Mouse (Mus musculus): ENCODE data around the gene Nlgn1. TPM values are rescaled to one million over a fixed set of nuclear protein-coding genes. Genes with fewer than 3 reads are reported as not detected.
A peak's percentile ranks its signal among the peaks of the same experiment; 100 is the strongest.

Gene Nlgn1
- polyA plus RNA-seq, 1 experiment = 0.31 TPM

GRCm38 (mm10) chr3:26153036-26153741, 179.1 kb downstream of the Nlgn1 start:
- Histone ChIP-seq H3K9ac (ENCODE audit: low read depth, poor library complexity, severe bottlenecking) (no peak overlapping the region), H3K27ac (ENCODE audit: insufficient read depth, low read length) (no peak overlapping the region)
- no peak for TF ChIP-seq EP300 (IDR thresholded peaks at IDR 0.05; ENCODE audit: insufficient read depth, low read depth, low read length)
- TF ChIP-seq POLR2A (IDR thresholded peaks at IDR 0.05; ENCODE audit: insufficient read depth, low read length) = no peak
- TF ChIP-seq CTCF (IDR thresholded peaks at IDR 0.05; ENCODE audit: low read depth, low read length) = no peak

GRCm38 (mm10) chr3:26152510-26153035, 179.7 kb downstream of the Nlgn1 start:
- Histone ChIP-seq H3K36me3 (ENCODE audit: control insufficient read depth, insufficient read depth, low read length, poor library complexity, severe bottlenecking) (no peaks in the 10 kb centered on the region), H3K27me3 (ENCODE audit: control insufficient read depth, insufficient read depth, low read length, poor library complexity, severe bottlenecking) (no peaks in the 10 kb centered on the region; the same call in 1 of the 2 replicates), H3K9ac (ENCODE audit: low read depth, poor library complexity, severe bottlenecking) (no peak overlapping the region), H3K4me1 (ENCODE audit: control insufficient read depth, insufficient read depth, low read length) (no peaks in the 10 kb centered on the region), H3K9me3 (replicated peaks; ENCODE audit: control insufficient read depth, insufficient read depth, low read length, poor library complexity, severe bottlenecking) (no peaks in the 10 kb centered on the region), H3K27ac (ENCODE audit: insufficient read depth, low read length) (no peak overlapping the region), H3K4me3 (ENCODE audit: low read depth, low read length) (no peak overlapping the region)
- TF ChIP-seq CTCF (IDR thresholded peaks at IDR 0.05; ENCODE audit: low read depth, low read length) = no peak
- TF ChIP-seq EP300 (IDR thresholded peaks at IDR 0.05; ENCODE audit: insufficient read depth, low read depth, low read length) = no peak
- no peak for TF ChIP-seq POLR2A (IDR thresholded peaks at IDR 0.05; ENCODE audit: insufficient read depth, low read length)

More at GRCm38 (mm10) chr3:26153036-26153741, 179.1 kb downstream of the Nlgn1 start:
- Histone ChIP-seq H3K36me3 (ENCODE audit: control insufficient read depth, insufficient read depth, low read length, poor library complexity, severe bottlenecking) (no peaks in the 10 kb centered on the region), H3K4me3 (ENCODE audit: low read depth, low read length) (peak overlapping the region; percentile 36), H3K27me3 (ENCODE audit: control insufficient read depth, insufficient read depth, low read length, poor library complexity, severe bottlenecking) (no peaks in the 10 kb centered on the region; the same call in 1 of the 2 replicates), H3K9me3 (replicated peaks; ENCODE audit: control insufficient read depth, insufficient read depth, low read length, poor library complexity, severe bottlenecking) (no peaks in the 10 kb centered on the region), H3K4me1 (ENCODE audit: control insufficient read depth, insufficient read depth, low read length) (no peaks in the 10 kb centered on the region)

GRCm38 (mm10) chr3:26151351-26152020, 180.8 kb downstream of the Nlgn1 start:
- no peak overlapping the region for H3K9ac ChIP-seq (ENCODE audit: low read depth, poor library complexity, severe bottlenecking)
- H3K27ac ChIP-seq (ENCODE audit: insufficient read depth, low read length) = no peak overlapping the region
- H3K9me3 ChIP-seq (replicated peaks; ENCODE audit: control insufficient read depth, insufficient read depth, low read length, poor library complexity, severe bottlenecking) = no peaks in the 10 kb centered on the region
- no peak for TF ChIP-seq EP300 (IDR thresholded peaks at IDR 0.05; ENCODE audit: insufficient read depth, low read depth, low read length)
- TF ChIP-seq CTCF (IDR thresholded peaks at IDR 0.05; ENCODE audit: low read depth, low read length) = no peak
- no peak for TF ChIP-seq POLR2A (IDR thresholded peaks at IDR 0.05; ENCODE audit: insufficient read depth, low read length)
- H3K27me3 ChIP-seq (ENCODE audit: control insufficient read depth, insufficient read depth, low read length, poor library complexity, severe bottlenecking) = no peaks in the 10 kb centered on the region; the same call in 1 of the 2 replicates
- no peaks in the 10 kb centered on the region for H3K4me1 ChIP-seq (ENCODE audit: control insufficient read depth, insufficient read depth, low read length)
- H3K36me3 ChIP-seq (ENCODE audit: control insufficient read depth, insufficient read depth, low read length, poor library complexity, severe bottlenecking) = no peaks in the 10 kb centered on the region
- no peak overlapping the region for H3K4me3 ChIP-seq (ENCODE audit: low read depth, low read length)

- H3K9me3 ChIP-seq (replicated peaks; ENCODE audit: control insufficient read depth, insufficient read depth, low read length, poor library complexity, severe bottlenecking) = no peaks in the 10 kb centered on the region
- no peak overlapping the region for H3K27ac ChIP-seq (ENCODE audit: insufficient read depth, low read length)
- no peak for TF ChIP-seq CTCF (IDR thresholded peaks at IDR 0.05; ENCODE audit: low read depth, low read length)
- TF ChIP-seq EP300 (IDR thresholded peaks at IDR 0.05; ENCODE audit: insufficient read depth, low read depth, low read length) = no peak
- TF ChIP-seq POLR2A (IDR thresholded peaks at IDR 0.05; ENCODE audit: insufficient read depth, low read length) = no peak
- H3K4me1 ChIP-seq (ENCODE audit: control insufficient read depth, insufficient read depth, low read length) = no peaks in the 10 kb centered on the region
- no peak overlapping the region for H3K9ac ChIP-seq (ENCODE audit: low read depth, poor library complexity, severe bottlenecking)
- H3K27me3 ChIP-seq (ENCODE audit: control insufficient read depth, insufficient read depth, low read length, poor library complexity, severe bottlenecking) = no peaks in the 10 kb centered on the region; the same call in 1 of the 2 replicates
- H3K4me3 ChIP-seq (ENCODE audit: low read depth, low read length) = no peak overlapping the region
- no peaks in the 10 kb centered on the region for H3K36me3 ChIP-seq (ENCODE audit: control insufficient read depth, insufficient read depth, low read length, poor library complexity, severe bottlenecking)
Measured at GRCm38 (mm10) chr3:26146174-26146573, 186.1 kb downstream of the Nlgn1 start.

GRCm38 (mm10) chr3:26145441-26145840, 186.8 kb downstream of the Nlgn1 start:
- no peaks in the 10 kb centered on the region for H3K36me3 ChIP-seq (ENCODE audit: control insufficient read depth, insufficient read depth, low read length, poor library complexity, severe bottlenecking)
- H3K4me1 ChIP-seq (ENCODE audit: control insufficient read depth, insufficient read depth, low read length) = no peaks in the 10 kb centered on the region
- H3K4me3 ChIP-seq (ENCODE audit: low read depth, low read length) = no peak overlapping the region
- no peak for TF ChIP-seq POLR2A (IDR thresholded peaks at IDR 0.05; ENCODE audit: insufficient read depth, low read length)
- no peak for TF ChIP-seq EP300 (IDR thresholded peaks at IDR 0.05; ENCODE audit: insufficient read depth, low read depth, low read length)
- no peak for TF ChIP-seq CTCF (IDR thresholded peaks at IDR 0.05; ENCODE audit: low read depth, low read length)
- H3K27ac ChIP-seq (ENCODE audit: insufficient read depth, low read length) = no peak overlapping the region
- H3K9me3 ChIP-seq (replicated peaks; ENCODE audit: control insufficient read depth, insufficient read depth, low read length, poor library complexity, severe bottlenecking) = no peaks in the 10 kb centered on the region
- H3K27me3 ChIP-seq (ENCODE audit: control insufficient read depth, insufficient read depth, low read length, poor library complexity, severe bottlenecking) = no peaks in the 10 kb centered on the region
- no peak overlapping the region for H3K9ac ChIP-seq (ENCODE audit: low read depth, poor library complexity, severe bottlenecking)

All from ES-Bruce4 (cell line).